Mouse (Mus musculus) forebrain, embryonic 16.5 days (tissue): ENCODE results near the gene Hoxa7. TPM values are rescaled to one million over a fixed set of nuclear protein-coding genes. Genes with fewer than 3 reads are reported as not detected.

Source experiments
- ATAC-seq: fragments of 200-750 bp; cut with Nextera tagmentation; 2 replicates; pipeline ENCODE4 v1.8.0; 2017; ENCODE audit warnings: mild to moderate bottlenecking, moderate library complexity
- H3K27ac ChIP-seq: fragments of 300-500 bp; sonication (generic); 2 replicates; pipeline ENCODE4 v1.5.1; 2014; ENCODE audit warnings: low read length, control low read depth
- H3K27me3 ChIP-seq: fragments of 300-500 bp; sonication (generic); replicated peaks from 2 replicates; pipeline ENCODE4 v1.6.1; 2014; ENCODE audit warnings: low read length; ENCODE audit not compliant: control insufficient read depth, insufficient read depth
- H3K36me3 ChIP-seq: fragments of 300-500 bp; sonication (generic); 2 replicates; pipeline ENCODE4 v1.6.1; 2014; ENCODE audit not compliant: control insufficient read depth, insufficient read depth
- H3K4me1 ChIP-seq: fragments of 300-500 bp; sonication (generic); replicated peaks from 2 replicates; pipeline ENCODE4 v1.6.1; 2014; ENCODE audit warnings: low read length; ENCODE audit not compliant: control insufficient read depth, insufficient read depth
- H3K4me2 ChIP-seq: fragments of 300-500 bp; sonication (generic); 2 replicates; pipeline ENCODE4 v1.6.1; 2014; ENCODE audit warnings: mild to moderate bottlenecking, low read length, control low read depth
- H3K4me3 ChIP-seq: fragments of 300-500 bp; sonication (generic); replicated peaks from 2 replicates; pipeline ENCODE4 v1.5.1; 2014; ENCODE audit warnings: mild to moderate bottlenecking, low read length, control low read depth
- H3K9ac ChIP-seq: fragments of 300-500 bp; sonication (generic); replicated peaks from 2 replicates; pipeline ENCODE4 v1.6.1; 2014; ENCODE audit warnings: low read depth, low read length, control low read depth
- H3K9me3 ChIP-seq: fragments of 300-500 bp; sonication (generic); 2 replicates; pipeline ENCODE4 v1.6.1; 2016; ENCODE audit warnings: low read length; ENCODE audit not compliant: control insufficient read depth
- WGBS: fragments of 180-500 bp; shearing (Covaris S2); extraction: QIAGEN DNeasy Blood & Tissue Kit; methylation state at CpG from one replicate; pipeline ENCODE4 v1.1.7; 2014; 5-methylcytosine and 5-hydroxymethylcytosine counted together
- polyA plus RNA-seq: library from polyadenylated mRNA; unstranded; fragments of >200 nt; fragmentation: Nextera tagmentation; extraction: Ambion mirVana; gene quantifications from 2 replicates; pipeline ENCODE4 v1.2.1, GENCODE M21; 2015

The Hoxa7 gene
- polyA plus RNA-seq, 1 experiment from 2014 or later: not detected

GRCm38 (mm10) chr6:52169499-52170165, 52.0 kb downstream of the Hoxa7 start:
- Histone ChIP-seq H3K4me3 (no peak overlapping the region), H3K36me3 (no peaks in the 10 kb centered on the region), H3K9me3 (no peaks in the 10 kb centered on the region), H3K27me3 (peaks cover 87% of the 10 kb centered on the region), H3K9ac (no peak overlapping the region), H3K27ac (no peak overlapping the region), H3K4me1 (0 out of 2 replicates have a peak, but pooled peaks cover 3% of the 10 kb centered on the region), H3K4me2 (no peak overlapping the region)
- 3% methylated on average over 16 of the region's 16 CpGs for WGBS
- no peak for ATAC-seq

- Histone ChIP-seq H3K27ac (no peak overlapping the region), H3K4me3 (no peak overlapping the region), H3K4me1 (0 out of 2 replicates have a peak, but pooled peaks cover 3% of the 10 kb centered on the region), H3K27me3 (peaks cover 89% of the 10 kb centered on the region), H3K36me3 (no peaks in the 10 kb centered on the region), H3K9me3 (no peaks in the 10 kb centered on the region), H3K9ac (no peak overlapping the region), H3K4me2 (no peak overlapping the region)
- 1% methylated on average over 40 of the region's 42 CpGs for WGBS
- no peak; the same call in 1 of the 2 replicates for ATAC-seq
Observed at GRCm38 (mm10) chr6:52168191-52169055, 53.2 kb downstream of the Hoxa7 start.

- 1% methylated on average over 14 of the region's 14 CpGs for WGBS
- no peak overlapping the region for H3K27ac ChIP-seq
- no peak overlapping the region for H3K4me3 ChIP-seq
- no peak overlapping the region for H3K4me2 ChIP-seq
- no peaks in the 10 kb centered on the region for H3K9me3 ChIP-seq
- peaks cover 89% of the 10 kb centered on the region for H3K27me3 ChIP-seq
- no peak overlapping the region for H3K9ac ChIP-seq
- 0 out of 2 replicates have a peak, but pooled peaks cover 3% of the 10 kb centered on the region for H3K4me1 ChIP-seq
- H3K36me3 ChIP-seq: no peaks in the 10 kb centered on the region
- no peak for ATAC-seq
Observed at GRCm38 (mm10) chr6:52167736-52168161, 53.9 kb downstream of the Hoxa7 start.

GRCm38 (mm10) chr6:52167176-52167575, 54.5 kb downstream of the Hoxa7 start:
- peaks cover 86% of the 10 kb centered on the region for H3K27me3 ChIP-seq
- no peaks in the 10 kb centered on the region for H3K36me3 ChIP-seq
- H3K4me3 ChIP-seq: no peak overlapping the region
- ATAC-seq: no peak
- no peaks in the 10 kb centered on the region for H3K4me1 ChIP-seq
- no peaks in the 10 kb centered on the region for H3K9me3 ChIP-seq
- 9% methylated on average over 1 of the region's 1 CpGs for WGBS
- H3K4me2 ChIP-seq: no peak overlapping the region
- no peak overlapping the region for H3K9ac ChIP-seq
- no peak overlapping the region for H3K27ac ChIP-seq

GRCm38 (mm10) chr6:52166431-52167077, 55.1 kb downstream of the Hoxa7 start:
- H3K27ac ChIP-seq: no peak overlapping the region
- H3K9ac ChIP-seq: no peak overlapping the region
- no peak overlapping the region for H3K4me3 ChIP-seq
- H3K27me3 ChIP-seq: peaks cover 86% of the 10 kb centered on the region
- H3K9me3 ChIP-seq: no peaks in the 10 kb centered on the region
- WGBS: 2% methylated on average over 4 of the region's 4 CpGs
- no peak for ATAC-seq
- H3K36me3 ChIP-seq: no peaks in the 10 kb centered on the region
- no peaks in the 10 kb centered on the region for H3K4me1 ChIP-seq
- no peak overlapping the region for H3K4me2 ChIP-seq

- Histone ChIP-seq H3K27ac (no peak overlapping the region), H3K9ac (no peak overlapping the region), H3K4me2 (no peak overlapping the region), H3K36me3 (no peaks in the 10 kb centered on the region), H3K9me3 (no peaks in the 10 kb centered on the region), H3K4me1 (no peaks in the 10 kb centered on the region), H3K4me3 (no peak overlapping the region), H3K27me3 (peaks cover 84% of the 10 kb centered on the region)
- no peak for ATAC-seq
- WGBS: under 1% methylated on average over 28 of the region's 28 CpGs
Observed at GRCm38 (mm10) chr6:52165441-52166370, 55.9 kb downstream of the Hoxa7 start.

DNA sequence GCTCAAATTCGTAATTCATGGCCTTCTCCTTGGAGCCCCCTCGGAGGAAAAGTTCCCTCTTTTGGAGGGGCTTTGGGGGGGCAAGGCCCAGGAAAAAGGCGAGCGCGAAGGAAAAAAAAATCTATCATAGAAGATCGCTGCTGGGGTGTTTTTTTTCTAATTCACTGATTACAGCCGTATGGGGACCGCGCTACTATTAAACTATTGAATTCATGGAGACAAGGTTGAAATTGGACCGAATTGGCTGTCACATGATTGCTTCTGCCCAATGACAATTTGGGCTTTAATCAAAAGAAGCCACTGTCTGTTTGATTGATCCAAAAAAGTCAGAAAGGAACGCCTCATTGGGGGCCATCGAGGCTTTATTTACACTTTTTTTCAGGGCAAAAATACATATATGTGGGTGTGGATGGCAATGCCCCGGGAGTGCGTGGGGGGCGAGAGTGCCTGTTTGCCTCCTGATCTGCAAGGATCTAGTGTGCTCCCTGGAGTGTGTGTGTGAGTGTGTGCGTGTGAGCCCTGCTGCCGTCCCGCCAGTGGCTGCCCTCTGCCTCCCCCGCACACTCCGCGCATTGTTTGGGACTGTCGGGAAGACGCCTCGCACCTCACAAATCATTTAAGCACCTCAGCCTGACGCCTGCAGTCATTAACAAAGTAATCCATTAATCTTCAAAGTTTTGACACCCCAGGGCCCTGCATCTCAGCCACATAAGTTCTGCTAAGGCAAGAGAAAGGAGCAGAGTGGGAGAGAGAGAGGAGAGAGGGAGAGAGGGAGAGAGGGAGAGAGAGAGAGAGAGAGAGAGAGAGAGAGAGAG, 56.8 kb downstream of the Hoxa7 start, which contains the start of gene Hoxa2:
Hoxa2 (minus strand) TSS at position 206 of the 815 bp plus-strand sequence.
- peaks cover 84% of the 10 kb centered on the region for H3K27me3 ChIP-seq
- no peak within 1 kb of the TSS for H3K4me2 ChIP-seq
- no peak within 1 kb of the TSS for H3K4me3 ChIP-seq

More for the DNA sequence above, 56.8 kb downstream of the Hoxa7 start, which contains the start of gene Hoxa2:
- H3K36me3 ChIP-seq: no peaks in the 10 kb centered on the region
- under 1% methylated on average over 25 of the region's 25 CpGs for WGBS
- no peaks in the 10 kb centered on the region for H3K4me1 ChIP-seq
- H3K9ac ChIP-seq: no peak within 1 kb of the TSS
- ATAC-seq: no peak
- no peak within 1 kb of the TSS for H3K27ac ChIP-seq
- no peaks in the 10 kb centered on the region for H3K9me3 ChIP-seq
